Mouse (Mus musculus) subcutaneous adipose tissue, adult 2 months (tissue): ENCODE measurements around the gene Moxd2. TPM values are rescaled to one million over a fixed set of nuclear protein-coding genes. Genes with fewer than 3 reads are reported as not detected.

Source experiments
- polyA plus RNA-seq: library from polyadenylated mRNA; depleted of rRNA; stranded (reverse); fragments of >200 nt; gene quantifications from 2 replicates; pipeline ENCODE4 v1.2.3, GENCODE M21; 2012; ENCODE audit warnings: low replicate concordance; rRNA removed

Moxd2 gene
- polyA plus RNA-seq: not detected in 2 replicates

DNA sequence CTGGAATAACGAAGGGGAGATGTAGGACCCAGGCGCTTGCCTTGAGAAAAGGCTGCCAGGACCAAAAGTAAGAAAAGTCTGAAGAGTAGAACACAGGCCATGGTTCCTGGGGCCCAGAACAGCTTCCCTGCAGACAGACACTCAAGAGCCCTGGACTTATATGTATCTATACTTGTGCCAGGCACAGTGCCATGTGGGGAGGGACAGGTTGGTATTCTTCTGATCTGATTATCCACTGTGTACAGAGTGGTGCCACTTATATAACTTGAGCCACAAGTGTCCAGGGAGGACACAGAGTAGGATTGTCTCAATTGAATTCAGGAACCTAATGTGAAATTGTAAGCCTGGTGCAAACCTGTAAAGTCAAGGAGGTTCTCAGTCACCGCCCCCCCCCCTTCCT, at the start of gene Moxd2:
Moxd2 (minus strand) TSS at position 101 of the 400 bp plus-strand sequence.

DNA sequence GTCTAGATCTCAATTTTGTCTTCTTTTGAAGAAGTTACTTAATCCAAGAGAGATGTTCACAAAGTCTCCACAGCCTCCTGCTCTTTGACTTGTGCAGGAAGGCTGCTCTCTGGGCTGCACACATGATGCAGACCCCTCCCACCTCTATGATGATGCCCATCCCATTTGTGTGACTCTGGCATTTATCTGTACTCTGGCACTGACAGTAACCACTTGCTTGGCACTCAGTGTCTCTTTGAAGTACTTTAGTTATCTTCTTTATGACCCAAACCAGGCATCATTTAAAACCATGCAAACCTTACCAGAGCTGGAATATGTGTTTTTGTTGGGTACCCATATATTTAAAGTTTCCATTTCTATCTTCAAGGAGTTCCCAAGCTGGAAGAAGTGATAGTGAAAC, 13.0 kb upstream of the Moxd2 start, which contains the start of gene Prss58:
Prss58 (minus strand) TSS at position 101 of the 400 bp plus-strand sequence.

Other genes with a start within 250 kb of the Moxd2 start
- gene Prss58, start 12.9 kb upstream of the Moxd2 start, polyA plus RNA-seq: not detected in 2 replicates
- not detected in 2 replicates for gene 1700074P13Rik, start 53.1 kb upstream of the Moxd2 start, polyA plus RNA-seq
- gene Gm4744, start 64.4 kb upstream of the Moxd2 start, polyA plus RNA-seq: not detected in 2 replicates
- not detected in 2 replicates for gene 1810009J06Rik, start 77.3 kb upstream of the Moxd2 start, polyA plus RNA-seq
- gene Gm2663, start 112.0 kb upstream of the Moxd2 start, polyA plus RNA-seq: not detected in 2 replicates
- 0.06 and 0.10 TPM in 2 replicates for gene 2210010C04Rik, start 148.0 kb upstream of the Moxd2 start, polyA plus RNA-seq